Mouse (Mus musculus) megakaryocyte, embryonic 14.5 days (primary cell): Measurements from ENCODE around the gene Sept9.

Experiments used
- FLI1 ChIP-seq: IDR thresholded peaks from 2 replicates; pipeline ENCODE4 v1.6.1; 2012; ENCODE audit warnings: low read length, inconsistent platforms, mixed read lengths
- GATA1 ChIP-seq: IDR thresholded peaks from 3 replicates; pipeline ENCODE4 v1.6.1; 2012; ENCODE audit warnings: mixed read lengths, low read length, inconsistent platforms, borderline replicate concordance

- no peak for TF ChIP-seq GATA1
- no peak for TF ChIP-seq FLI1
Observed at GRCm38 (mm10) chr11:117228139-117228538, 28.7 kb downstream of the Sept9 start.
